Comparison of ENCODE assay signal across 27 mouse cellular contexts in the genomic region with DNA sequence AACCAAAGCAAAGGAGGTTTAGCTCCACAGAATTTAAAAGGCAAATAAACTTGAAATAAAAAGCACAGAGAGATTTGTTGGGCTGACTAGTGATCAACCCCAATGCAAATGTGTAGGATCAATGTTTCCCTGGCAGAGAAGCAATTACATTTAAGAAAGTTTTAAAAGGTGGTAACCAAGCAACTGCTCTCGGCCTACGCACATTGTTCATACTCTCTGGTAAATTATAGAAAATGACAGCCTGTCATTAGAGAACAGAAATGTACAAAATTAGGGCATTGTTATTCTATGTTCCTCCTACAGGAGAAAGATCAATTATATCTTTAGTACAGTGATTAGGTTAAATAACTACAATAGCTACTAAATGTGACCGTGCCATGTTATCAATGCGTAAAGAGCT.
"Had no signal": no experiment of that assay in that cellular context is flagged by ENCODE, and none has a peak within 500 bp of the region (broad histone marks: within the 10 kb centered on the region; RNA-seq: fewer than 3 reads in every experiment).

No protein-coding gene starts in this region.

- H3K4me3 ChIP-seq: heart, adult 2 months; heart, embryonic 13.5 days; heart, embryonic 15.5 days; hindbrain, embryonic 13.5 days; hindbrain, embryonic 15.5 days; kidney, embryonic 15.5 days; left cerebral cortex, adult 2 months; limb, embryonic 13.5 days; limb, embryonic 15.5 days; liver, embryonic 13.5 days; liver, embryonic 15.5 days had no signal

- H3K36me3 ChIP-seq: heart, embryonic 13.5 days; heart, embryonic 15.5 days; hindbrain, embryonic 13.5 days; hindbrain, embryonic 15.5 days; kidney, embryonic 15.5 days; limb, embryonic 13.5 days; limb, embryonic 15.5 days; liver, embryonic 13.5 days; liver, embryonic 15.5 days had no signal

- H3K27me3 ChIP-seq: heart, embryonic 13.5 days; heart, embryonic 15.5 days; hindbrain, embryonic 13.5 days; hindbrain, embryonic 15.5 days; kidney, embryonic 15.5 days; limb, embryonic 13.5 days; limb, embryonic 15.5 days; liver, embryonic 13.5 days; liver, embryonic 15.5 days had no signal

- H3K9ac ChIP-seq: heart, embryonic 13.5 days; heart, embryonic 15.5 days; hindbrain, embryonic 13.5 days; hindbrain, embryonic 15.5 days; kidney, embryonic 15.5 days; limb, embryonic 13.5 days; limb, embryonic 15.5 days; liver, embryonic 13.5 days; liver, embryonic 15.5 days had no signal

- ATAC-seq: hindbrain, postnatal 0 days; intestine, embryonic 16.5 days had no signal

- H3K9me3 ChIP-seq: heart, embryonic 15.5 days; hindbrain, embryonic 13.5 days; hindbrain, embryonic 15.5 days; kidney, embryonic 15.5 days; limb, embryonic 15.5 days; liver, embryonic 13.5 days; liver, embryonic 15.5 days had no signal

- H3K27ac ChIP-seq: heart, adult 2 months; heart, embryonic 13.5 days; heart, embryonic 15.5 days; hindbrain, embryonic 13.5 days; hindbrain, embryonic 15.5 days; hindbrain, postnatal 0 days; kidney, embryonic 15.5 days; kidney, postnatal 0 days; left cerebral cortex, adult 2 months; limb, embryonic 13.5 days; limb, embryonic 15.5 days; liver, embryonic 13.5 days; liver, embryonic 15.5 days had no signal

- H3K4me2 ChIP-seq: heart, embryonic 11.5 days; heart, embryonic 13.5 days; heart, embryonic 15.5 days; hindbrain, embryonic 13.5 days; hindbrain, embryonic 15.5 days; kidney, embryonic 15.5 days; limb, embryonic 13.5 days; limb, embryonic 15.5 days; liver, embryonic 11.5 days; liver, embryonic 13.5 days; liver, embryonic 15.5 days had no signal

- H3K4me1 ChIP-seq: heart, embryonic 13.5 days; heart, embryonic 15.5 days; hindbrain, embryonic 13.5 days; hindbrain, embryonic 15.5 days; kidney, embryonic 15.5 days; limb, embryonic 13.5 days; limb, embryonic 15.5 days; liver, embryonic 13.5 days; liver, embryonic 15.5 days had no signal

- DNase-seq: gastrocnemius, postnatal 14 days; gastrocnemius, postnatal 36 days; heart, adult 11 months; heart, adult 2 months; heart, postnatal 14 days; heart, postnatal 36 days; kidney, adult 11 months; kidney, adult 2 months; kidney, adult 9 months; kidney, postnatal 14 days; kidney, postnatal 36 days; left cerebral cortex, postnatal 4 days; liver, embryonic 13.5 days had no signal
